Mouse (Mus musculus) embryonic fibroblast, embryonic 13.5 days (primary cell): ENCODE results near the gene Smdt1.

ENCODE experiments used
- CTCF ChIP-seq: IDR thresholded peaks from 2 replicates; pipeline ENCODE4 v1.5.1; 2011; ENCODE audit warnings: mild to moderate bottlenecking, control low read depth, low read length, moderate library complexity, borderline replicate concordance; ENCODE audit not compliant: insufficient read depth
- POLR2A ChIP-seq: IDR thresholded peaks from 2 replicates; pipeline ENCODE4 v1.6.1; 2011; ENCODE audit warnings: low read depth, mild to moderate bottlenecking, control low read depth, low read length, moderate library complexity

DNA sequence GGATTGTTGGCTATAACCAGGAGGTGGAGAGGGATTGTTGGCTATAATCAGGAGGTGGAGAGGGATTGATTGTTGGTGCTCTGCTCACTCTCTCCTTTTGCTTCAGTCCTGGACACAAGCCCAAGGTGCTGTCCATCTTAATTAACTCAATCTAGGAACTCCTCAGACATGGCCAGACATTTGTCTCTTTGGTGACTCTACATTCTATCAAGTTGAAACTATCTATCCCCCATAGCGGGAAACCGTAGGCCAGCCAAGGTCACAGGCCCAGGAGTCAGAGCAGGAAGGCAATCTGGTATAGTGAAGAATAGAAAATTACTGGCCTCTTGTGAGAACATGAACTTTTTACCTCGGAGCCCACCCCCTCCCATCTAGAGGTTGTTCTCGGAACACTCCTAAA is 23.5 kb downstream of the Smdt1 start:
- TF ChIP-seq CTCF = no peak
- TF ChIP-seq POLR2A = no peak
